Mouse (Mus musculus) midbrain, embryonic 13.5 days (tissue): ENCODE measurements around the gene Bmpr2. TPM values are rescaled to one million over a fixed set of nuclear protein-coding genes. Genes with fewer than 3 reads are reported as not detected.

Experiments used
- ATAC-seq: fragments of 200-750 bp; cut with Nextera tagmentation; 2 replicates; pipeline ENCODE4 v1.8.0; 2017; ENCODE audit warnings: mild to moderate bottlenecking, moderate TSS enrichment, moderate library complexity
- H3K27ac ChIP-seq: fragments of 300-500 bp; sonication (generic); 2 replicates; pipeline ENCODE4 v1.5.1; 2015; ENCODE audit warnings: inconsistent platforms, mild to moderate bottlenecking, moderate library complexity
- H3K27me3 ChIP-seq: fragments of 300-500 bp; sonication (generic); 2 replicates; pipeline ENCODE4 v1.6.1; 2015; ENCODE audit warnings: mild to moderate bottlenecking, inconsistent platforms
- H3K36me3 ChIP-seq: fragments of 300-500 bp; sonication (generic); 2 replicates; pipeline ENCODE4 v1.6.1; 2015; ENCODE audit warnings: mild to moderate bottlenecking, inconsistent platforms
- H3K4me1 ChIP-seq: fragments of 300-500 bp; sonication (generic); replicated peaks from 2 replicates; pipeline ENCODE4 v1.6.1; 2015; ENCODE audit warnings: inconsistent platforms
- H3K4me2 ChIP-seq: fragments of 300-500 bp; sonication (generic); replicated peaks from 2 replicates; pipeline ENCODE4 v1.6.1; 2015; ENCODE audit warnings: moderate library complexity, mild to moderate bottlenecking, inconsistent platforms
- H3K4me3 ChIP-seq: fragments of 300-500 bp; sonication (generic); replicated peaks from 2 replicates; pipeline ENCODE4 v1.5.1; 2015; ENCODE audit warnings: mild to moderate bottlenecking, inconsistent platforms
- H3K9ac ChIP-seq: fragments of 300-500 bp; sonication (generic); replicated peaks from 2 replicates; pipeline ENCODE4 v1.6.1; 2015; ENCODE audit warnings: mild to moderate bottlenecking, inconsistent platforms
- H3K9me3 ChIP-seq: fragments of 300-500 bp; sonication (generic); 2 replicates; pipeline ENCODE4 v1.6.1; 2016; ENCODE audit warnings: mild to moderate bottlenecking, inconsistent platforms
- whole genome bisulfite sequencing: fragments of 180-500 bp; shearing (Covaris S2); methylation state at CpG from one replicate; pipeline ENCODE4 v1.1.7; 2015; 5-methylcytosine and 5-hydroxymethylcytosine counted together
- polyA plus RNA-seq: library from polyadenylated mRNA; unstranded; fragments of >200 nt; fragmentation: Nextera tagmentation; extraction: Ambion mirVana; gene quantifications from 2 replicates; pipeline ENCODE4 v1.2.1, GENCODE M21; 2015

The Bmpr2 gene
- polyA plus RNA-seq, 1 experiment from 2014 or later, result 10.9 TPM

DNA sequence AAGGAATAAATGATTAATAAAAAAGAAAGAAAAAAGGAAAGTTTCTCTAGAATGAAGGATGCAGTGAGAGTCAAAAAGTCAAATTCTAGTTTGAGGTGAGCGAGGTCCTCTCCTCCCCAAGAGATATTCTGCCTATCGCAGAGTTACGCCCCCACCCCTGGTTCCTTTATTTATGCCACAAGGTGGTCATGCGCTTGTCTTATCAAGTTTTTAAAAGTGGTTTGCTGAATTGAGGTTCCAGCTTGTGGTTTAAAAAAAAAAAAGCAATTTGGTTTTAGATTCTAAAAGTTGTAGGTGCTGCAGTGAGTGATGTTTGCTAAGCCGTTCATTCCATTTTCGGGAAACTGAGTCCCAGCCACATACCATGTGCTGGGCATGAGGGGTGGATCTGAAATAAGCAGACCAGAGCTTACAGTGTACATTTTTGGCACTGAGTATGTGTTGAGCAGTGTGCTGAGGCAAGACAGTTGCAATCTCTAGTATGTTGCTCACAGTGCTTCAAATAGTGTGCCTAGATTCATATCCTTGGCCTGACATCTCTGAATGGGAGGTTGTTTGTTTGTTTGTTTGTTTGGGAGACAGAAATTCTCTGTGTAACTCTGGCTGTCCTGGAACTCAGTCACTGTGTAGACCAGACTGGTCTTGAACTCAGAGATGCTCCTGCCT lies 141.6 kb downstream of the Bmpr2 start:
- Histone ChIP-seq H3K9ac (no peak overlapping the region), H3K9me3 (no peaks in the 10 kb centered on the region), H3K36me3 (no peaks in the 10 kb centered on the region), H3K4me3 (no peak overlapping the region), H3K27ac (no peak overlapping the region), H3K4me1 (no peaks in the 10 kb centered on the region), H3K27me3 (no peaks in the 10 kb centered on the region), H3K4me2 (no peak overlapping the region)
- WGBS, result 97% methylated on average over 6 of the region's 6 CpGs
- ATAC-seq, result no peak

DNA sequence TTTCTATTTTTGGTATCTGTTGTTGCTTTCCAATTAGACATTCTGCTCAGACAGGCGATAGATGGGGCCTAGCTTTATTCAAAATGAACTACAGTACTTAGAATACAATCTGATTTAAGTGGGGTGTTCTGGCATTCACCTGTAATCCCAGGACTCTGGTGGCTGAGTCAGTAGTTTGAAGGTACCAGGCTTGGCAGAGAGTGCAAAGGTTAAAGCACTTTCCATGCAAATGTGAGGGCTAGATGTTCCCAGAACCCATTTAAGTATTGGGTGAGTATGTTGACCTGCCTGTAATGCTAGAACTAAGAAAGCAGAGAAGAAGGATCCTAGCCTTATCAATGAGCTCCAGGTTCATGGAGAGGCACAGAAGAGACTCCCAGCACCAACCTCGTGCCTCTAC lies 142.7 kb downstream of the Bmpr2 start:
- ATAC-seq, result no peak

DNA sequence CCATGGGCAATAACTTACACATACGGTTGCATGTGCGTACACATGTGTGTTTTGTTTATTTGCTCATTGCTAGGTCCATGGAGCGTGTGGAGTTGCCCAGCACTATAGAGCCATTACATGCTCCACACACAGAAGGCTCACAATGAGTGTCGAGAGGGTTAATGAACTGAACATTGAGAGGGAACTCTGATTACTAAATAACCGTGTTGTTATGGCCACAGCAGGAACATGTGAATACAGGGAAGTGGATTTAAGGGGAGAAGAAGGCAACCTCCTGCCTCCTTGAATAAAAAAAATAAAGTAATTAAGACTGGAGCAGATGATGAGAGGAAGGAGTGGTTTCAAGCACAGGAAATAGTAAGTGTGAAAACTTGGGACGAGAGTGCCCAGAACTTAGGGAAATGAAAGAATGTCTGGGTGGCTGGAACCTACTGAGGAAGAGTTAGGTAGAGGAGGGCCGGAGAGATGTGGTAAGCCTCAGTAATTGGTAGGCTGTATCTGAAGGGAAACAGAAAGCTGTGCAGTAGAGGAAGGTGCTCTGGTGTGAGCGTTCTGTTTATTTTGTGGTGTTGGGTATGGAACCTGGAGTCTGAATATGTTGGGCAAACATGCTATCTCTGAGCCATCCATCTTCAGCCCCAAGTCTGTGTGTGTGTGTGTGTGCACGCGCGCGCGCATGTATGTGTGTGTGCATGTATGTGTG lies 143.8 kb downstream of the Bmpr2 start:
- Histone ChIP-seq H3K4me1 (no peaks in the 10 kb centered on the region), H3K9me3 (no peaks in the 10 kb centered on the region), H3K27ac (no peak overlapping the region), H3K9ac (no peak overlapping the region), H3K27me3 (no peaks in the 10 kb centered on the region), H3K4me3 (no peak overlapping the region), H3K36me3 (no peaks in the 10 kb centered on the region), H3K4me2 (no peak overlapping the region)
- WGBS, result 92% methylated on average over 13 of the region's 13 CpGs
- no peak for ATAC-seq

More for the DNA sequence above, 142.7 kb downstream of the Bmpr2 start:
- Histone ChIP-seq H3K27ac (no peak overlapping the region), H3K4me3 (no peak overlapping the region), H3K4me1 (no peaks in the 10 kb centered on the region), H3K9ac (no peak overlapping the region), H3K36me3 (no peaks in the 10 kb centered on the region), H3K9me3 (no peaks in the 10 kb centered on the region), H3K27me3 (no peaks in the 10 kb centered on the region), H3K4me2 (no peak overlapping the region)
- 84% methylated on average over 2 of the region's 2 CpGs for WGBS

DNA sequence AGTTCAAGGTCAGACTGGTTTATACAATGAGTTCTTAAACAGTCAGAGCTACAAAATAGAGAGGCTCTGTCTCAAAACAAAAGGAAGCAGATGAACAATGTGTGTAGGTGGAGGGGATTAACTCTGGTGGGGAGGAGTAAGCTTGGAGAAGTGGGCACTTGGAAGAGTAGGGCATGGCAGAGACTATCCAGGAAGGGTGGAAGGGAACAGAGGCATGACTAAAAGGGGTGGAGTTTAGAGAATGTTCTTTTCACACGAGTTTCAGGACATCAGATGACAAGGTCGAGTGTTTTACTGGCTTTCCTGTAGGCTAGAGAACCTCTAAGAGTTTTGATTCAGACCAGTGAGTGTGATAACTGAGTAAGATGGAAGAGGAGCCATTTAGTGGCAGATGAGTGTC lies 144.5 kb downstream of the Bmpr2 start:
- WGBS, result 41% methylated on average over 2 of the region's 2 CpGs
- Histone ChIP-seq H3K36me3 (no peaks in the 10 kb centered on the region), H3K9ac (no peak overlapping the region), H3K9me3 (no peaks in the 10 kb centered on the region), H3K27me3 (no peaks in the 10 kb centered on the region), H3K4me1 (no peaks in the 10 kb centered on the region), H3K27ac (no peak overlapping the region), H3K4me2 (no peak overlapping the region), H3K4me3 (no peak overlapping the region)
- no peak for ATAC-seq

DNA sequence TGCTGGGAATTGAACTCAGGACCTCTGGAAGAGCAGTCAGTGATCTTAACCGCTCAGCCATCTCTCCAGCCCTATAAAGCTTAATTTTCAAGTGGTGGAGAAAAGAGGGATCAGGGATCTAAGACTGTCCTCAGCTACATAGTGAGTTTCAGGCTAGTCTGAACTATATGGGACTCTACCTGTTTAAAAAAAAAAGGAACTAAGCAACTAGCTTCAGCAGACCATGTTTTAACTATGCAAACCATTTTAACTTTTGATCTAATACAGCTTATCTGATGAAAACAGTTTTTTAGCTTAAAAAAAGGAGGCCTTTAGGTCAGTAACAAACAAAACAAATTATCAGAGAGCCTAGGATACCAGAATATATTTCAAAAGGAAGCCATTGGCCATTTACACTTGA lies 147.7 kb downstream of the Bmpr2 start:
- Histone ChIP-seq H3K27ac (no peak overlapping the region), H3K9ac (no peak overlapping the region), H3K4me2 (no peak overlapping the region), H3K4me1 (peaks cover 21% of the 10 kb centered on the region), H3K27me3 (no peaks in the 10 kb centered on the region), H3K9me3 (no peaks in the 10 kb centered on the region), H3K4me3 (no peak overlapping the region), H3K36me3 (no peaks in the 10 kb centered on the region)
- no peak for ATAC-seq
- WGBS, result 89% methylated on average over 1 of the region's 1 CpGs

DNA sequence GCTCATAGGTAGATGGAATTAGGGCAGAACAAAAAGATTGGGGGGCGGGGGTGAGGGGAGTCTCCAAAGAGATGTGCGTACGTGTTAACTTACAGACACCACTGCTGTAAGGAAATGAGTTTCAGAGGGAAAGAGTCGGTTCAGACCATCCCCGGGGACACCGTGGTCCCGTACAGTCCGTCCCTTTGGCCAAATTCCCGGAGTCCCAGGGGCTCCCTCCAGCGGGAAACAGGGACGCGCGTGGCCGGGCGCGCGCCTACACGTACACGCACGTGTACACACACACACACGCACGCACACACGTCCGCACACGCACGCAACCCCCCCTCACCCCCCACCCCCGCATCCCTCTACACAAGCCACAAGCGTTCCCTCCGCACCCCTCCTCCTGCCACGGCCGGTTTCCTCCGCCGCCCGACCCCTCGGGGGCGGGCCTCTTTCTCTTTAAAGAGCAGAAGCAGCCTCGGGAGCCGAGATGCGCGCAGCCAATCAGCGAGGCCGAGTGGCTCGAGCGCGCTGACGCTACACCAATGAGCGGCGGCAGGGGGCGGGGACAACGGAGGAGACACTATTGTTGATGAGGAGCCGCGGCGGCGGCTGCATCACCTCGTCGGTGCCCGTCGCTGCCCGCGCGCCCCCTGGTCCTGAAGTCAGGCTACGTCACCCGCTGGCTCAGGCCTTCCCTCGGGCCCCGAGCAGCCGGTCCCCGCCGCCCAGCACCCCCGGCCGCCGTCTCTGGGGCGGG lies 149.4 kb downstream of the Bmpr2 start, which contains the start of gene Fam117b:
Fam117b (plus strand) TSS at position 594 of the 745 bp plus-strand sequence.
- peak; percentile 97 for ATAC-seq
- peak within 1 kb of the TSS; percentile 75 for H3K4me2 ChIP-seq
- WGBS, result under 1% methylated on average over 72 of the region's 72 CpGs
- H3K9me3 ChIP-seq, result no peaks in the 10 kb centered on the region
- peak within 1 kb of the TSS; percentile 98 for H3K27ac ChIP-seq
- H3K4me3 ChIP-seq, result peak within 1 kb of the TSS; percentile 97
- H3K9ac ChIP-seq, result peak within 1 kb of the TSS; percentile 98
- H3K36me3 ChIP-seq, result no peaks in the 10 kb centered on the region
- peaks cover 28% of the 10 kb centered on the region for H3K4me1 ChIP-seq
- no peaks in the 10 kb centered on the region for H3K27me3 ChIP-seq

DNA sequence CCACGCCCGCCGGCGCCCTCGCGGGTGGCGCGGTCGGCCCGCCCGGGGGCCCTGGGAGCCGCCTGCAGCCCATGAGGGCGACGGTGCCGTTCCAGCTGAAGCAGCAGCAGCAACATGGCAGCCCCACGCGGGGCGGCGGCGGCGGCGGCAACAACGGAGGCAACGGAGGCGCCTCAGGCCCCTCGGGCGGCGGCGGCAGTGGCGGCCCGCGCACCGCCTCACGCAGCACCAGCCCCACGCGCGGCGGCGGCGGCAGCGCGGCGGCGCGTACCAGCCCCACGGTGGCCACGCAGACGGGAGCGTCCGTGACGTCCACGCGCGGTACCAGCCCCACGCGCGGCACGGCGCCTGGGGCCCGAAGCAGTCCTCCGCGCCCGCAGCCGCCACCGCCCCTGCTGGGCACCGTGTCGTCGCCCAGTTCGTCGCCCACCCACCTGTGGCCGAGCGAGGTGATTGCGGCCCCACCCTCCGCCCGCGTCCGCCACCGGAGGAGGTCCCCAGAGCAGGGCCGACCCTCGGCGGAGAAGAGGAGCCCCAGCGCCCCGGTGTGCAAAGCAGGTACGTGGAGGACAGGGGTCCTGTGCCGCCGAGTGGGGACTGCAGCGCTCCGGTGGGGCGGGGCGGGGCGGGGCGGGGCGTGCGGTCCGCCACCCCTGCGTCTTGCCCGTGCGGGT lies 150.1 kb downstream of the Bmpr2 start:
- ATAC-seq, result peak; percentile 68
- H3K27me3 ChIP-seq, result no peaks in the 10 kb centered on the region
- H3K4me1 ChIP-seq, result peaks cover 31% of the 10 kb centered on the region
- peak overlapping the region; percentile 97 for H3K4me3 ChIP-seq
- H3K4me2 ChIP-seq, result peak overlapping the region; percentile 75
- H3K9me3 ChIP-seq, result no peaks in the 10 kb centered on the region
- peak overlapping the region; percentile 98 for H3K9ac ChIP-seq
- peak overlapping the region; percentile 98 for H3K27ac ChIP-seq
- H3K36me3 ChIP-seq, result no peaks in the 10 kb centered on the region
- WGBS, result under 1% methylated on average over 58 of the region's 98 CpGs

DNA sequence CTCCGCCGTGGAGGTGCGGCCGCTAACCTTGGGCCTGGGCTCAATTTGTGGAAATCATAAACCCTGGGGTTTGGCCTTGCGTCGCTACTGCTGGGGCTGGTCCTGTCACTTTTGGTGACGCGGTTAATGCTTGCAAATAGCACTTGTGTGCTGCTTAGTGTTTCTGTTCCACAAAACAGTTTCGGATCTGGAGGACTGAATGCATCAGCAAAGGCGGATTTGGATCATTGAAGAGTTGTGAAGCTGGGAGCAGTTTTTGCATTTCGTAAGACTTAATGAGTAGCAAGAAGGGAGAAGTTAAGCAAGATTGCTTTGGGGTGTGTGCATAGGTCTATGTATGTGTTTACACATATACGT lies 150.6 kb downstream of the Bmpr2 start:
- Histone ChIP-seq H3K9ac (peak overlapping the region; percentile 98), H3K27me3 (no peaks in the 10 kb centered on the region), H3K9me3 (no peaks in the 10 kb centered on the region), H3K4me2 (peak overlapping the region; percentile 75), H3K36me3 (no peaks in the 10 kb centered on the region), H3K4me1 (peaks cover 31% of the 10 kb centered on the region), H3K4me3 (peak overlapping the region; percentile 97), H3K27ac (peak overlapping the region; percentile 98; the same call in 1 of the 2 replicates)
- no peak for ATAC-seq
- 4% methylated on average over 12 of the region's 12 CpGs for WGBS

DNA sequence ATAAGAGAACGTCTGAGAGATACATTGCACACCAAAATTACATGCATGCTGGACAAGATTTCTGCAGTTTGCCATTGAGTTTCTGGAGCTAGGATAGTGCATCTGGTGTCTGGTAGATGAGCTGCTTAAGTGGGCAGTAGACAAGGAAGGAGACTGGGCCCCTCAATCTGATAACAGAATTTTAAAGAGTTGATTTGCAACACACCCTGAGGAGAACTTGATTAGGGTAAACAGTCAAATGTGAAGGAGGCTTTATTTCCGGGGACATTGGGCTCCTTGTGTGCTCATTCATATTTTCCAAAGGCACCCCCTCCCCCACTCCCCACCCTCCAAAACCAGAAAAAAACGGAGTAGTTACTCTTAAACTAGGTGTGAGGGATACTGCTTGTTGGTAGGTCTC lies 151.6 kb downstream of the Bmpr2 start:
- Histone ChIP-seq H3K36me3 (no peaks in the 10 kb centered on the region), H3K9ac (peak overlapping the region; percentile 98), H3K4me3 (peak overlapping the region; percentile 97), H3K9me3 (no peaks in the 10 kb centered on the region), H3K4me1 (peaks cover 31% of the 10 kb centered on the region), H3K4me2 (peak overlapping the region; percentile 75), H3K27me3 (no peaks in the 10 kb centered on the region), H3K27ac (no peak overlapping the region)
- no peak for ATAC-seq
- WGBS, result 73% methylated on average over 3 of the region's 3 CpGs

DNA sequence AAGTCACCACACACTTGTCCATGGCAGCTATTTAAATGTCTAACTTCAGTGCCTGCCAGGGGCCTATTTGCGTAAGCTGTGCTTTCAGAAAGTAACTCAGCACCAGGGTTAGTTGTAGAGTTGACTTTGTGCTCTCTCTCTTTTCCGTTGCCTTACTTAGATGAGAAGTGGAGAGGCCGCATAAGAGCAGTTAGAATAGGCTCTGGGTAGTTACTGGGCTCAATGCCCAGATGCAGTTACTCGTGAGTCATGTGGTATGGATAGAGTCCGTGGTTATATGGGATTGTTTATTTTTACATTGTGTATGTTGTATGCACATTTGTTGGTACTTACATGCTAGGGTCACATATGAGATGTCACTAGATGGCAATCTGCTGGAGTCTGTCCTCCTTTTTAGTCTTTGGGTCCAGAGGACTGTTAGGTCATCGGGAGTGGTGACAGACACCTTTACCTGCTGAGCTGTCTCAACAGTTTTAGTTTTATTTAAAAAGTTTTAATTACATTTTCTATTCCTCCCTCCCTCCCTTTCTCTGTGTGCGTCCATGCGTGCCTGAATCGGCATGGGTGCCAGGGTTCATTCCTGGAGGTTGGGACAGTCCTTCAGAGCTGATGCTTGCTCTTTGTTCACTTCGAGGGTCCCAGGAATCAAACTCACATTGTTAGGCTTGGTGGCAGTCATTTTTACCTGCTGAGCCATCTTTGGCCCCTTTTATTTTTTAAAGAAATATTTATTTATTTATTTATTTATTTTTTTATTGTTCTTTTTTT lies 152.8 kb downstream of the Bmpr2 start:
- Histone ChIP-seq H3K4me1 (peaks cover 31% of the 10 kb centered on the region), H3K9me3 (no peaks in the 10 kb centered on the region), H3K27ac (no peak overlapping the region), H3K36me3 (no peaks in the 10 kb centered on the region), H3K4me2 (peak overlapping the region; percentile 75), H3K4me3 (no peak overlapping the region), H3K27me3 (no peaks in the 10 kb centered on the region), H3K9ac (no peak overlapping the region; the same call in 1 of the 2 replicates)
- 72% methylated on average over 10 of the region's 10 CpGs for WGBS
- ATAC-seq, result no peak

DNA sequence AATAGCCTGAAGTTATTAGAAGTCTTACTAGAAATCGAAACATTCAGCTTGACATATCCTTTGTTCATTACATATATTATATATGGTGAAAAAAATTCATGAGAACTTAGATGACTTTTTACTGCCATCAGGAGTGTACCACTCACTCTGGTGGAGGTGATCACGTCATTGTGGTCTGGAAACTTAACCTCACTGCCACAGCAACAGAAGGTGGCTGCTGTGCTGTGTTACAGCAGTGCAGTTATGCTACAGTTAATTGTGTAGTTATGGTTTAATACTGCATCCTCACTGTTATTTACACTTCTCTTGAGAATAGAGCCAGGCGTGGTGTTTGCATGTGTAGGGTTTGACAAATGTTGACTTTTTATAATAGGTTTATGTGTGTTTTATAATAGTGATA lies 154.2 kb downstream of the Bmpr2 start:
- 89% methylated on average over 3 of the region's 3 CpGs for WGBS
- Histone ChIP-seq H3K36me3 (no peaks in the 10 kb centered on the region), H3K9ac (no peak overlapping the region), H3K9me3 (no peaks in the 10 kb centered on the region), H3K4me3 (no peak overlapping the region), H3K27me3 (no peaks in the 10 kb centered on the region), H3K27ac (no peak overlapping the region), H3K4me1 (peaks cover 31% of the 10 kb centered on the region), H3K4me2 (no peak overlapping the region)
- no peak for ATAC-seq
